Mouse (Mus musculus): ENCODE measurements around the gene Ubqln4. TPM values are rescaled to one million over a fixed set of nuclear protein-coding genes. Genes with fewer than 3 reads are reported as not detected.

Ubqln4 gene
- polyA plus RNA-seq, 1 experiment, result 55.9 TPM

- H3ac ChIP-seq (ENCODE audit: control insufficient read depth, insufficient read length, low read depth), result peak overlapping the region; percentile 79
- no peak for TF ChIP-seq FOSL1 (IDR thresholded peaks at IDR 0.05; ENCODE audit: insufficient read depth, low read length, poor library complexity, severe bottlenecking)
- TF ChIP-seq USF1 (IDR thresholded peaks at IDR 0.05; ENCODE audit: low read depth), result no peak
- TF ChIP-seq MYOD1 (IDR thresholded peaks at IDR 0.05; ENCODE audit: control insufficient read depth, insufficient read length, low read depth), result no peak
- TF ChIP-seq MAX (IDR thresholded peaks at IDR 0.05), result no peak
- no peak for TF ChIP-seq MYOG (IDR thresholded peaks at IDR 0.05; ENCODE audit: control insufficient read depth, extremely low read depth, insufficient read length)
- no peak for TF ChIP-seq CTCF (IDR thresholded peaks at IDR 0.05; ENCODE audit: control insufficient read depth, insufficient read depth, insufficient read length)
- TF ChIP-seq CEBPB (IDR thresholded peaks at IDR 0.05; ENCODE audit: low read depth), result no peak
- peak overlapping the region; percentile 84 for H3K4me3 ChIP-seq (ENCODE audit: insufficient read depth, poor library complexity, severe bottlenecking)
- peaks cover 21% of the 10 kb centered on the region for H3K79me3 ChIP-seq (ENCODE audit: low read depth)
- peaks cover 41% of the 10 kb centered on the region for H3K79me2 ChIP-seq (ENCODE audit: control insufficient read depth, insufficient read depth)
- peaks cover 19% of the 10 kb centered on the region for H3K36me3 ChIP-seq (ENCODE audit: control insufficient read depth, insufficient read depth)
- no peaks in the 10 kb centered on the region for H3K27me3 ChIP-seq (ENCODE audit: control insufficient read depth, insufficient read depth, insufficient read length)
Observed at GRCm38 (mm10) chr3:88579454-88580117, 26.0 kb downstream of the Ubqln4 start.

- Histone ChIP-seq H3K79me2 (ENCODE audit: control insufficient read depth, insufficient read depth) (peaks cover 28% of the 10 kb centered on the region), H3K4me3 (ENCODE audit: insufficient read depth, poor library complexity, severe bottlenecking) (no peak overlapping the region), H3ac (ENCODE audit: control insufficient read depth, insufficient read length, low read depth) (no peak overlapping the region), H3K27me3 (ENCODE audit: control insufficient read depth, insufficient read depth, insufficient read length) (no peaks in the 10 kb centered on the region), H3K79me3 (ENCODE audit: low read depth) (peaks cover 11% of the 10 kb centered on the region), H3K36me3 (ENCODE audit: control insufficient read depth, insufficient read depth) (peaks cover 51% of the 10 kb centered on the region)
- TF ChIP-seq MAX (IDR thresholded peaks at IDR 0.05) (no peak), CTCF (IDR thresholded peaks at IDR 0.05; ENCODE audit: control insufficient read depth, insufficient read depth, insufficient read length) (no peak), USF1 (IDR thresholded peaks at IDR 0.05; ENCODE audit: low read depth) (no peak), CEBPB (IDR thresholded peaks at IDR 0.05; ENCODE audit: low read depth) (no peak), FOSL1 (IDR thresholded peaks at IDR 0.05; ENCODE audit: insufficient read depth, low read length, poor library complexity, severe bottlenecking) (no peak), MYOD1 (IDR thresholded peaks at IDR 0.05; ENCODE audit: control insufficient read depth, insufficient read length, low read depth) (no peak), MYOG (IDR thresholded peaks at IDR 0.05; ENCODE audit: control insufficient read depth, extremely low read depth, insufficient read length) (no peak)
Observed at GRCm38 (mm10) chr3:88585769-88586168, 32.2 kb downstream of the Ubqln4 start.

- Histone ChIP-seq H3K79me2 (ENCODE audit: control insufficient read depth, insufficient read depth) (peaks cover 19% of the 10 kb centered on the region), H3ac (ENCODE audit: control insufficient read depth, insufficient read length, low read depth) (no peak overlapping the region), H3K36me3 (ENCODE audit: control insufficient read depth, insufficient read depth) (peaks cover 43% of the 10 kb centered on the region), H3K27me3 (ENCODE audit: control insufficient read depth, insufficient read depth, insufficient read length) (no peaks in the 10 kb centered on the region), H3K79me3 (ENCODE audit: low read depth) (peaks cover 5% of the 10 kb centered on the region), H3K4me3 (ENCODE audit: insufficient read depth, poor library complexity, severe bottlenecking) (no peak overlapping the region)
- TF ChIP-seq FOSL1 (IDR thresholded peaks at IDR 0.05; ENCODE audit: insufficient read depth, low read length, poor library complexity, severe bottlenecking), result no peak
- TF ChIP-seq MYOG (IDR thresholded peaks at IDR 0.05; ENCODE audit: control insufficient read depth, extremely low read depth, insufficient read length), result no peak
Observed at GRCm38 (mm10) chr3:88586640-88587039, 33.1 kb downstream of the Ubqln4 start.

- Histone ChIP-seq H3K4me3 (ENCODE audit: insufficient read depth, poor library complexity, severe bottlenecking) (no peak overlapping the region), H3ac (ENCODE audit: control insufficient read depth, insufficient read length, low read depth) (no peak overlapping the region), H3K79me3 (ENCODE audit: low read depth) (no peaks in the 10 kb centered on the region), H3K27me3 (ENCODE audit: control insufficient read depth, insufficient read depth, insufficient read length) (no peaks in the 10 kb centered on the region), H3K79me2 (ENCODE audit: control insufficient read depth, insufficient read depth) (no peaks in the 10 kb centered on the region), H3K36me3 (ENCODE audit: control insufficient read depth, insufficient read depth) (peaks cover 31% of the 10 kb centered on the region)
- no peak for TF ChIP-seq MYOG (IDR thresholded peaks at IDR 0.05; ENCODE audit: control insufficient read depth, extremely low read depth, insufficient read length)
- TF ChIP-seq MYOD1 (IDR thresholded peaks at IDR 0.05; ENCODE audit: control insufficient read depth, insufficient read length, low read depth), result no peak
- no peak for TF ChIP-seq CEBPB (IDR thresholded peaks at IDR 0.05; ENCODE audit: low read depth)
- TF ChIP-seq CTCF (IDR thresholded peaks at IDR 0.05; ENCODE audit: control insufficient read depth, insufficient read depth, insufficient read length), result no peak
- no peak for TF ChIP-seq FOSL1 (IDR thresholded peaks at IDR 0.05; ENCODE audit: insufficient read depth, low read length, poor library complexity, severe bottlenecking)
- TF ChIP-seq USF1 (IDR thresholded peaks at IDR 0.05; ENCODE audit: low read depth), result no peak
- no peak for TF ChIP-seq MAX (IDR thresholded peaks at IDR 0.05)
Observed at GRCm38 (mm10) chr3:88590246-88590645, 36.7 kb downstream of the Ubqln4 start.

GRCm38 (mm10) chr3:88591044-88591443 is 37.5 kb downstream of the Ubqln4 start:
- Histone ChIP-seq H3K79me2 (ENCODE audit: control insufficient read depth, insufficient read depth) (no peaks in the 10 kb centered on the region), H3K36me3 (ENCODE audit: control insufficient read depth, insufficient read depth) (peaks cover 27% of the 10 kb centered on the region), H3ac (ENCODE audit: control insufficient read depth, insufficient read length, low read depth) (no peak overlapping the region), H3K79me3 (ENCODE audit: low read depth) (no peaks in the 10 kb centered on the region), H3K4me3 (ENCODE audit: insufficient read depth, poor library complexity, severe bottlenecking) (no peak overlapping the region), H3K27me3 (ENCODE audit: control insufficient read depth, insufficient read depth, insufficient read length) (no peaks in the 10 kb centered on the region)
- no peak for TF ChIP-seq FOSL1 (IDR thresholded peaks at IDR 0.05; ENCODE audit: insufficient read depth, low read length, poor library complexity, severe bottlenecking)
- no peak for TF ChIP-seq CEBPB (IDR thresholded peaks at IDR 0.05; ENCODE audit: low read depth)
- no peak for TF ChIP-seq MAX (IDR thresholded peaks at IDR 0.05)
- TF ChIP-seq USF1 (IDR thresholded peaks at IDR 0.05; ENCODE audit: low read depth), result no peak
- no peak for TF ChIP-seq CTCF (IDR thresholded peaks at IDR 0.05; ENCODE audit: control insufficient read depth, insufficient read depth, insufficient read length)
- TF ChIP-seq MYOD1 (IDR thresholded peaks at IDR 0.05; ENCODE audit: control insufficient read depth, insufficient read length, low read depth), result no peak
- no peak for TF ChIP-seq MYOG (IDR thresholded peaks at IDR 0.05; ENCODE audit: control insufficient read depth, extremely low read depth, insufficient read length)

Measured in C2C12 (cell line).